Mouse (Mus musculus) ES-Bruce4 (cell line): ENCODE data around the gene Lrig1.

Experiments used
- CTCF ChIP-seq: IDR thresholded peaks from one replicate; pipeline ENCODE4 v1.8.1; 2011; ENCODE audit warnings: low read depth, low read length
- EP300 ChIP-seq: IDR thresholded peaks from 2 replicates; pipeline ENCODE4 v1.6.1; 2011; ENCODE audit warnings: low read depth, low read length; ENCODE audit not compliant: insufficient read depth
- POLR2A ChIP-seq: IDR thresholded peaks from one replicate; pipeline ENCODE4 v1.8.1; 2011; ENCODE audit warnings: low read length; ENCODE audit not compliant: insufficient read depth

- TF ChIP-seq CTCF: no peak
- TF ChIP-seq EP300: no peak
- no peak for TF ChIP-seq POLR2A
Observed at GRCm38 (mm10) chr6:94613235-94613895, 86.6 kb downstream of the Lrig1 start.
